ENCODE assay signal across 13 mouse cellular contexts in the genomic region with DNA sequence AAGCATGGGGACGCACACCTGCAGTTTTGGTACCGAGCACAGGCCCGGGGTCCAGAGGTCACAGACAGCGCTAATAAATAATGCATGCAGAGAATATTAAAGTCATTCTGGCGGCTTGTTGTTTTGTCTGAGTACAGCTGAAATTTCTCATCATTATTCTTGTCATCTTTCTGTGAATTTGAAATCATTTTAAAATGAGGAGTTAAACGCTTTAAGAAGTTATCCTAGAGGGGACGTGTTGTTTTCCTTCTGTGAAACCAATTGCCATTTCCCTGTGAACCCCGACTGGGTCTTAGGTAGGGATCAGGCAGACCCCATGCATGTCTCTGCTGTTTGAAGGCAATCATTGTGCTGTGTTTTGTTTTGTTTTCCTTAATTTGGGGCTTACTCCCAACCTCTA. TPM values are rescaled to one million over a fixed set of nuclear protein-coding genes. Genes with fewer than 3 reads are reported as not detected.
"Had no signal": no experiment of that assay in that cellular context is flagged by ENCODE, and none has a peak within 500 bp of the region (broad histone marks: within the 10 kb centered on the region; RNA-seq: fewer than 3 reads in every experiment).

No protein-coding gene starts in this region.

- H3K9me3 ChIP-seq: liver, embryonic 13.5 days; midbrain, embryonic 12.5 days; neural tube, embryonic 13.5 days; stomach, embryonic 15.5 days had no signal

- H3K27me3 ChIP-seq: liver, embryonic 13.5 days; midbrain, embryonic 12.5 days; neural tube, embryonic 13.5 days; stomach, embryonic 15.5 days had no signal

- H3K36me3 ChIP-seq: liver, embryonic 13.5 days; midbrain, embryonic 12.5 days; neural tube, embryonic 13.5 days; stomach, embryonic 15.5 days had no signal

- H3K4me3 ChIP-seq: liver, embryonic 13.5 days; midbrain, embryonic 12.5 days; myocyte; neural tube, embryonic 13.5 days; stomach, embryonic 15.5 days had no signal

- H3K27ac ChIP-seq: kidney, postnatal 0 days; liver, embryonic 13.5 days; midbrain, embryonic 12.5 days; neural tube, embryonic 13.5 days; stomach, embryonic 15.5 days had no signal

- H3K4me1 ChIP-seq: liver, embryonic 13.5 days; midbrain, embryonic 12.5 days; neural tube, embryonic 13.5 days; stomach, embryonic 15.5 days had no signal

- H3K9ac ChIP-seq: liver, embryonic 13.5 days; midbrain, embryonic 12.5 days; neural tube, embryonic 13.5 days; stomach, embryonic 15.5 days had no signal

- DNase-seq: liver, embryonic 13.5 days; retina, postnatal 1 day; thymus, postnatal 25 days had no signal

- ATAC-seq: midbrain, embryonic 16.5 days had no signal

- H3K4me2 ChIP-seq: liver, embryonic 13.5 days; midbrain, embryonic 12.5 days; neural tube, embryonic 13.5 days; stomach, embryonic 15.5 days had no signal

RNA-seq across cellular contexts. Expression of gene Abcc12, which starts 2.9 kb away (rescaled TPM):
- total RNA-seq: megakaryocyte progenitor cell, adult 5-6 weeks; megakaryocyte-erythroid progenitor cell, adult 5-6 weeks; monocyte, adult 5-6 weeks had no signal
- polyA plus RNA-seq: liver, embryonic 13.5 days; liver, embryonic 16.5 days; myocyte had no signal
